Mouse (Mus musculus) megakaryocyte-erythroid progenitor cell, adult 5-6 weeks (primary cell): Measurements from ENCODE around the gene Prep. TPM values are rescaled to one million over a fixed set of nuclear protein-coding genes. Genes with fewer than 3 reads are reported as not detected.
"Not testable (repeated sequence)": the region's sequence is repeated elsewhere in the genome, so short reads cannot be mapped to it uniquely, and the experiment has no call there.

Source experiments
- ATAC-seq: replicated peaks from 2 replicates; pipeline ENCODE4 v1.8.0; 2016; ENCODE audit warnings: mild to moderate bottlenecking, inconsistent platforms; ENCODE audit not compliant: severe bottlenecking, poor library complexity, low FRiP score, low TSS enrichment
- total RNA-seq, 2 experiments: library from RNA; stranded (forward) in 1 of 2; stranded (reverse) in 1 of 2; fragments of 200-1000, 215-1000 nt in 1 of 2; fragments of >200 nt in 1 of 2; fragmentation: Nextera tagmentation in 1 of 2; gene quantifications; 2 replicates each; pipeline ENCODE4 v1.2.3; 2014 to 2017

Gene Prep
- total RNA-seq, 2 experiments from 2014 or later, result 9.0 to 13.6 TPM

DNA sequence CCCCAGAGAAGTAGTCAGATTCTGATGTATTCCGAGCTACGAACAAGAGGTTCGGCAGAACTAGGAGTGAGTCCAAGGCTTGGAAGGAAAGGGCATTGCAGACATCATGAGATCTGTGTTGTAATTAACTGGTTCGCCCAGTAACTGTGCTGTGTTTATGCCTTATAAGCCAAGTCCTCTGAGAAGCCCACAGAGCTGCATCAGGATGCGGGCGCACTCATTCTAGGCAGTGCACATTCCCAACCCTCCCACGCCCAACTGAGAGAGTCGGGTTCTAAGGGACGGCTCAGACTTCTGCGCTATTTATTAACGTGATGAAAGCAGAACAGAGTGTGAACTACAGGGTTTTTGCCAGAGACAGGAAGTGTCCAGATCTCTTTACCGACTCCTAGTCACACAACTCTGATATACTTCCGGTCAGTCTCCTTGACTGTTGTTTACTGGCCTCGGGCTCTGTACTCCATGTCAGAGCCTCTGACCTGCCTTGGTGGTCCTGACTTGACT, 87.6 kb downstream of the Prep start:
- ATAC-seq, result no peak

DNA sequence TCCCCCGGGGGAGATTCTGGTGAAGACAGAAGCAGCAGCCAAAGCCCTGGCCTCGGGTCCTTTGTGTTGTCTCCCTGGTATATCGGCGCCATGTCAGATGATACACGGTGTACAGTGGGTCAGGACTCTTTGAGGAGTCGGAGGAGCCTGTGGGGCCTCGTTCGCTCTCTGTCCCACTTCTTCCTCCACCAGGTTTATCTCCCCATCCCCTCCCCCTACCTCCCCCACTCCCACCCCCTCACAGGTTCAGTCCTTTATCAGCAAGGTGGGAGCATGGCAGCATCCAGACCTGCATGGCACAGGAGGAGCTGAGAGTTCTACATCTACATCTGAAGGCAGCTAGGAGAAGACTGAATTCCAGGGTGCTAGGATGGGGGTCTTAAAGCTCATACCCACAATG, 98.8 kb downstream of the Prep start:
- no peak for ATAC-seq

DNA sequence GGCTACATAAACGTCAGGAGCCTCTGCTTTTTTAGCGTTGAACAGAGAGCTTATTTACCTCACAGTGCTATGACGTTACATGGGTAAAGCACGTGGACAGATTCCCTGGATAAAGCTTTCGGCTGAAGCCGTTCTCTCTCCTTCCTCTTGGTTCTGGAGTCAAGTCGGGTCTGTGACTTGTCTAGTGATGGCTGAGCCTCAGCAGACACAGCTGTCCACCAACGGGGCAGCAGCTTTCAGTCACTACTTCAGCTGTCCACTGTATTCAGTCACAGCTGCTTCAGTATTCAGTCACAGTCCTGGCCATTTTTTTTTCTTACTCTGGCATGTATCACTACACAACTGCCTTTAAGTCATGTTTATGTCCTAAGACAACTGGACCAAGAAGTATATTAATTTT, 106.9 kb downstream of the Prep start:
- no peak for ATAC-seq

DNA sequence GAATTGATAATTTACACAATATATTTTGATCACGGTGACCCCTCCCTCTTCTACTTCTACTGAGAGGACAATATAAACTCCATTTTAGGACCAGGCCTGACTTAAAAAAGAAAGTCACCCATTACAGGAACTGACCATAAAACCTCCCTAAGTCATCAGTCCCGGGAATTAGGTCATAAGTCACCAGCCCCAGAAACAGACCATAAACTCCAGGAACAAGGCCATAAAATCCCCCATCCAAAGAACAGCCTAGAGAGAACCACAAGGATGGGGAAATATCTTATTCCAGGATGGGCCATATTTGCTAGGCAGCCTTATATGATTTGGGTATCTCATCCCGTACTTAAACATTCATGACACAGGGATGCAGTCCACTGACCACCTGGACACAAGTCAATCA, 107.3 kb downstream of the Prep start:
- ATAC-seq, result no peak

DNA sequence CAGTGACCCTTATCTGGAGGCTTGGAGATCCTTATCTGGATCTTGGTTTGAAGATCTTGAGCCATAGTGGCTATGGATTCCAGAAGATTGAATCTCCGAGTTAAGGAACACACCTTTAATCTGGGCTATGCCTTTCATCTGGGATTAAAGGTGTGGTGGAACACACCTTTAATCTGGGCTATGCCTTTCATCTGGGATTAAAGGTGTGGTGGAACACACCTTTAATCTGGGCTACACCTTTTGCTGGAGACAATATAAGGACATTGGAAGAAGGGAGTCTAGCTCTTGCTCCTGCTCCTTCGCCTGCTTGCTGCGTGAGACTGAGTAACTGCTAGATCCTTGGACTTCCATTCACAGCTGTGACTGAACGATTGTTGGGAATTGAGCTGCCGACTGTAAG, 110.8 kb downstream of the Prep start, which contains the start of gene Popdc3:
TSS of gene Popdc3 (plus strand) at position 301 of the 400 bp plus-strand sequence.
- ATAC-seq, result not testable (repeated sequence)

DNA sequence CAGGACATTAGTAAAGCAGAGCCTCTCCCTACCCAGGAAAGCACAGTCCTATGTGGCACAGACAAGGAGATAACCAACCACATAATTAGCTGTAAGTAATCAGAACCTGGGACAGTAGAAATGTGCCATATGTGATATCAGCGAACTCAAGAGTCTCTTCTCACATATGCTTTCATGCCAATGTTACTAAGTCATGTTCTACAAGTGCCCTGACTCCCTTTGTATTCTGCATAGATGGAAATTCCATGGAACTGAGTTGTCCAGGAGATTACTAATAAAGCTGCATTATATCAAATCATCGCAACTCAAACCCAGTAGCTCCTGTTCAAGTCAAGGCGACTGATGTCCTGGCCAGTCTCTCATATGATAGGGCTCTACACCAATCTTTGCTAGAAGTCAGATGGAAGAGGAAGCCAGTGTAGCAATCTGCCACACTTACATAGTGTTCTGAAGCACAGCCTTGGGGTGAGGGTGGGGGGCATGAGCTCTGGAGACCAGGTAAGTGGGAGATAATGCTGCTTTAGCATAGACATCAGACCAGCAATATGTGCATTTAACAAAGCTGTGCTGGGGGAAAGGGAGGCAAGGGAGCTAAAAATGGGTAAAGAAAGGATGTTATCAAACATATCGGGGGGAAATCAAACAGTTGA, 113.8 kb downstream of the Prep start:
- no peak for ATAC-seq

DNA sequence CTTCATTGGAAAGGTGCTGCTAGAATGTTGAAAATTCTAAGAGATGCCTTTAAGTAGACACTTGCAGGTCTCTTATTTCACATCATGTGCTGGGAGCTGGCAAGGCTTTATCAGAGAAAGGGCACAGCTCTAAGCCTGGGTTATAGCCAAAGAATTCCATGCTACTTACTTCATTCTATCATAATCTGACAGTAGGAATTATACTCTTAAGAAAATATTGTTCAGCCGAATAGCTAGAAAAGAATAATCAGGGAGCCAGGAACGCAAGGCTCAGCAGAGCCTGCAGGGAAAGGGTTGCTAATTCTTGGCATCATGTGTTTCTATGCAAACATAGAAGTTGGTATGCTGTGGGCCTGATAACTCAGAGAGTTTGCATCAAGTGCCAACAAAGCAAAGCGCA, 114.3 kb downstream of the Prep start:
- no peak for ATAC-seq

DNA sequence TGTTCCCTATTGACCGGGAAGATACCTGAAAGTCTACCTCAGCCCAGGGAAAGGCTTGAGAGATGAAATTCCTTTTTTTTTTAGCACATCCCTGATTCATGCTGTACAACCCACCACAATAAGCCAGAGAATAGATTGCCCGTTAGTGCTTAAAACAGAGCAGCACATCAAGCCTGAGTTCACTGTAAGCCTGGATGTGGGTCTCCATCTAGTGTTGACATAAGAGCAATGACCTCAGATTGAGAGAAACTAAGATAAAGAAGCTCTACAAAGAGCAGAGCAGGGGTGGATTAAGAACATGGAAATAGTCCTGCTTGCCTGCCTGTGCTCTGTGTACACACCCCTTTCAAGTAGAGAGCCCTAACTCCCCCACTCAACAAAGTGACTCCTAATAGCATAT, 118.5 kb downstream of the Prep start:
- no peak for ATAC-seq

DNA sequence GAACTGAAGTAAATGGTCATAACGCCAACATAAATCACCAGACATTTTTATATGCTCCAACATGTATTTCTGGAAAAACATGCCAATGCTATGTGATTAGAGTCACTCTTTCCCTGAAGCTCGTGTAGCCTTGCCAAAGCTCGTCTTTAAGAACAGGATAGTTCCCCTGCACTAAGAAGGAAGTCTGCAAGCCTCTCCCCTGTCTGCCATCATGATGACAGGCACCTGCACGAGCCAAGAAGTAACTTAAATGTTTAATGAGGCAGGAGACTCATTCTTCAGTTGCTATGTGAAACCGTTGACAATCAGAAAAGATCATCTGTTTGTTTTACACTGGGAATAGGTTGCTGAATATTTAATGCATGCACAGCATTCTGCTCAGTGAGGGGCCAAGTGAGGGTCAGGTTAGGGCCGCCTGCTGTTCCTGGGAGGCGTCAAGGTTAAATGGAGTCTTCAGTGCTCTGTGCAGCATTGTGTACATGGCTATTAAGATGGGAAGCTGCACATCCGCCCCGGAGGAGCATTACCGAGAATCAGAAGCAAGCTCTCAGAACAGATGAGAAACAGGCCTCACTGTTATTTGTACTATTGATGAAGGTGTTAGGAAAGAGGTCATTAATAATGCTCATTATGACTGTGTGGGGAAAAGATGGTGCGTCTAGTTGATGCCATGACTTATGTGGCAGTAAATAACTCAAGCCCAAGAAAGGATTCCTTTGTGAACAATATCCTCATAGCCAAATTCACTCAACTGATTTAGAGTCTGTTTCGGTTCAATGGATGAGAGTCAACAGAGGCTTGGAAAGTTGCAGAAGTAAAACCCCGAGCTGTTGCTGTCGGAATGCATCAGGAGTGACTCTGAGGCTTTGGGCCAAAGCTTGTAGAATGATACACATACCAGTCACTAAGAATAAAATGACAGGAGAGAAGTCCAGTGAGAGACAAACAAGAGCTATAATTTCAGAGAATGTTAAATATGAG, 126.6 kb downstream of the Prep start:
- no peak for ATAC-seq

DNA sequence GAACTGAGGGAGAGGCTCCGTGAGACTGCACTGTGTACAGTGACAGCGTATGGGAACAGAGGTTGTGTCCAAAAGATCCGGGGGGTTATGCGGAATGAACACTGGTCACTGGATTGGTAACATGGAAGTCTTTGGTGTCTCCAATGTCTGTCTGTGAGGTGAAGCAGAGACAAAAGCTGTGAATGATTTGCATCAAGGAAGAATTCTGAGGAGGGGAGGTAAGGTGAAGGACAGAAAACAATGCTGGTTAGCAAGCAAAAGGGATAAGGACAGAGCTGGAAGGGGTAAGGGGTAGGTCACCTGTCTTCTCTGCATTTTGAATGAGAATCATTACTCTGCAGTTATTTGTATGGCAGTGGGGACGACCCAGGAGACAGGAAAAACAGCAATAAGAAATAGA, 127.5 kb downstream of the Prep start:
- no peak for ATAC-seq

DNA sequence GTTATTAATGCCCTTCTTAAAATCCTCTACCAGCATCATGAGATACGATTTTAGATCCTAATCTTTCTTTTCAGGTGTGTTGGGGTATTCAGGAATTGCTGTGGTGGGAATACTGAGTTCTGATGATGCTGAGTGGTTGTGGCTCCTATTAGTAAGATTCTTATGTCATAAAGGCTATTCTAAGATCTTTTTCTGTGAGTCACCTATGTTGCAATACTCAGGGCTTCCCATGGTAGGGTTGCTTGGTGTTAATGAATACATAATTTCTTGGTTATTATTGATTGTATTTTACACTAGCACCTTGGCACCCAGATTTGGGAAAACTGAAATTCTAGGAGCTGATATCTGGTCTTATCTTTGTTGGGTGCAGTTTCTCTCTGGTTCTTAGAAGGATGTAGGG, 137.6 kb downstream of the Prep start:
- no peak for ATAC-seq

DNA sequence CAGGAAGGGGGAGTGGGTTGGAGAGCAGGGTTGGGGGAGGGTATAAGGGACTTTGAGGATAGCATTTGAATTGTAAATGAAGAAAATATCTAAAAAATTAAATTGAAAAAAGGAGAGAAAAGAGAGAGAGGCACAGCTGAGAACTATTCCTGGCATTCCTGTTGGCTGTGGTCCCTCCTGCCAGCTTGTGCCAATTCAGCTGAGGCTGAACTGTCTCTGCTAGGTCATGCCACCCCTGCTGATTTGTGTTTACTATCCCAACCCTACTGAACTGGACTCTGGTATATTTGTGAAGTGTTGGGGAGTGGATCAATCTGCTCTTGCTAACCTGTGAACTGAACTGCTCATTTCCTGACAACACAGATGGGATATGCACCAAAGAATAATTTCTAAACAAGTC, 143.2 kb downstream of the Prep start:
- ATAC-seq, result no peak

DNA sequence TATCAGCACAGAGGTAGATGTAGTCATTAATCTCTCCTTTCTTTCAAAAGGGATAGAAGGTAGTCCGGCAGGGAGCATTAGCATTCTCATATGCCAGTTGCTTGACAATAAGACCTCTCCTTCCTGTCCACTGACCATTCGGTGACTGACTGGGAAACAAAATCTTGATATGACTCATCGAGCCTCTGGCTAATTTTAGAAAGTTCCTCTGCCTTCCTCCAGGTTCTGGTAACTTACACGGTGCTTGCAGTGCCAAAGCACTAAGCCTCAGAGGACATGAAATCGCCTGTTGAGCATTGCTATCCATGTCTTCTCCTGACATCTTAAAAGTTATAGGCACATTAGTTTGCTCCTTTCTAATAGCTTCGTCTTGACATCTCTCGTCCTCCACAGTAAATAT, 149.7 kb downstream of the Prep start:
- no peak for ATAC-seq

Other genes starting within 250 kb of the Prep start
- gene Popdc3, start 110.9 kb downstream of the Prep start, total RNA-seq (2014; fragmentation: Nextera tagmentation), result not detected in 2 replicates
- gene Popdc3, start 110.9 kb downstream of the Prep start, total RNA-seq (2017), result not detected in 2 replicates